Mouse (Mus musculus) intestine, postnatal 0 days (tissue): ENCODE measurements around the gene Hist1h3a. TPM values are rescaled to one million over a fixed set of nuclear protein-coding genes. Genes with fewer than 3 reads are reported as not detected.
A peak's percentile ranks its signal among the peaks of the same experiment; 100 is the strongest.

ENCODE experiments used
- ATAC-seq: fragments of 200-750 bp; cut with Nextera tagmentation; 2 replicates; pipeline ENCODE4 v1.8.0; 2017; ENCODE audit warnings: mild to moderate bottlenecking, moderate TSS enrichment, moderate library complexity
- H3K27ac ChIP-seq: fragments of 300-500 bp; sonication (generic); 2 replicates; pipeline ENCODE4 v1.5.1; 2014; ENCODE audit warnings: mild to moderate bottlenecking, low read depth, low read length, moderate library complexity
- H3K27me3 ChIP-seq: fragments of 300-500 bp; sonication (generic); replicated peaks from 2 replicates; pipeline ENCODE4 v1.6.1; 2014; ENCODE audit warnings: low read length, mixed read lengths; ENCODE audit not compliant: control insufficient read depth, insufficient read depth
- H3K36me3 ChIP-seq: fragments of 300-500 bp; sonication (generic); 2 replicates; pipeline ENCODE4 v1.6.1; 2014; ENCODE audit warnings: mild to moderate bottlenecking, moderate library complexity; ENCODE audit not compliant: control insufficient read depth, insufficient read depth
- H3K4me1 ChIP-seq: fragments of 300-500 bp; sonication (generic); replicated peaks from 2 replicates; pipeline ENCODE4 v1.6.1; 2014; ENCODE audit warnings: antibody characterized with exemption, low read length, mixed read lengths; ENCODE audit not compliant: control insufficient read depth, insufficient read depth
- H3K4me2 ChIP-seq: fragments of 300-500 bp; sonication (generic); replicated peaks from 2 replicates; pipeline ENCODE4 v1.6.1; 2014; ENCODE audit warnings: low read depth, mild to moderate bottlenecking, moderate library complexity
- H3K4me3 ChIP-seq: fragments of 300-500 bp; sonication (generic); 2 replicates; pipeline ENCODE4 v1.5.1; 2014; ENCODE audit warnings: low read depth, low read length
- H3K9ac ChIP-seq: fragments of 300-500 bp; sonication (generic); 2 replicates; pipeline ENCODE4 v1.6.1; 2014; ENCODE audit warnings: mild to moderate bottlenecking, low read depth, low read length
- H3K9me3 ChIP-seq: fragments of 300-500 bp; sonication (generic); 2 replicates; pipeline ENCODE4 v1.6.1; 2016; ENCODE audit warnings: mixed run types; ENCODE audit not compliant: control insufficient read depth
- CTCF ChIP-seq: sonication (generic); IDR thresholded peaks from 2 replicates; pipeline ENCODE4 v1.5.1; 2016; ENCODE audit warnings: low read depth, mild to moderate bottlenecking, control low read depth, antibody characterized with exemption, moderate library complexity
- WGBS: fragments of 180-500 bp; shearing (Covaris S2); extraction: QIAGEN DNeasy Blood & Tissue Kit; methylation state at CpG from one replicate; pipeline ENCODE4 v1.1.7; 2014; 5-methylcytosine and 5-hydroxymethylcytosine counted together
- polyA plus RNA-seq: library from polyadenylated mRNA; unstranded; fragments of >200 nt; fragmentation: Nextera tagmentation; extraction: Ambion mirVana; gene quantifications from 2 replicates; pipeline ENCODE4 v1.2.1, GENCODE M21; 2015

Hist1h3a gene
- polyA plus RNA-seq, 1 experiment from 2014 or later = 4.5 TPM

GRCm38 (mm10) chr13:23764324-23765171 lies 2.4 kb upstream of the Hist1h3a start:
- H3K4me2 ChIP-seq = peak overlapping the region; percentile 88
- H3K27ac ChIP-seq = peak overlapping the region; percentile 85; the same call in 1 of the 2 replicates
- no peak for ATAC-seq
- no peaks in the 10 kb centered on the region for H3K36me3 ChIP-seq
- peaks cover 12% of the 10 kb centered on the region for H3K4me1 ChIP-seq
- H3K9me3 ChIP-seq = no peaks in the 10 kb centered on the region
- 47% methylated on average over 12 of the region's 12 CpGs for WGBS
- no peaks in the 10 kb centered on the region for H3K27me3 ChIP-seq
- H3K4me3 ChIP-seq = peak overlapping the region; percentile 52
- no peak for TF ChIP-seq CTCF
- peak overlapping the region; percentile 62; the same call in 1 of the 2 replicates for H3K9ac ChIP-seq

GRCm38 (mm10) chr13:23763586-23764323 lies 1.6 kb upstream of the Hist1h3a start, which contains the start of gene Hist1h1a:
Hist1h1a (plus strand) TSS chr13:23763666.
- Histone ChIP-seq H3K27ac (peak within 1 kb of the TSS; percentile 85), H3K27me3 (no peaks in the 10 kb centered on the region), H3K4me1 (peaks cover 12% of the 10 kb centered on the region), H3K9ac (peak within 1 kb of the TSS; percentile 62), H3K36me3 (no peaks in the 10 kb centered on the region), H3K9me3 (no peaks in the 10 kb centered on the region), H3K4me2 (peak within 1 kb of the TSS; percentile 88), H3K4me3 (peak within 1 kb of the TSS; percentile 52)
- ATAC-seq = peak; percentile 57
- 5% methylated on average over 34 of the region's 34 CpGs for WGBS
- TF ChIP-seq CTCF = no peak

DNA sequence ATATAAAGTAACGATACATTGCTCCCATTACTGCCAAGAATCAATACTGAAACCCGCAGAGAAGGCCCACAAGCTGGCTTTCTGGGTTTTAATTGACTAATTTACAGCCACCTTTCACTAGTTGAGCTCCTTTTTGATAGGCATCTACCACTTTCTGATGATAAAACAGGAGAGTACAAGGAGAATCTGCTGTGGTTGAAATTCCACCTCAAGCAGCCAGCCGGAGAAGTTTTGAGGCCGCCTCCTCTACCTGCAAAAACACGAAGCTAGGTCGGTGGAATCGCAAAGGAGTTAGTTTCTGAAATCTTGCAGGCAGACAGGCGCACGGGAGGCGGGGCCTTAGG lies 1.0 kb upstream of the Hist1h3a start:
- under 1% methylated on average over 10 of the region's 10 CpGs for WGBS
- Histone ChIP-seq H3K36me3 (no peaks in the 10 kb centered on the region), H3K27ac (peak overlapping the region; percentile 85), H3K9ac (peak overlapping the region; percentile 62; the same call in 1 of the 2 replicates), H3K27me3 (no peaks in the 10 kb centered on the region), H3K4me2 (peak overlapping the region; percentile 88), H3K9me3 (no peaks in the 10 kb centered on the region), H3K4me1 (peaks cover 12% of the 10 kb centered on the region), H3K4me3 (peak overlapping the region; percentile 52)
- ATAC-seq = no peak
- TF ChIP-seq CTCF = no peak

DNA sequence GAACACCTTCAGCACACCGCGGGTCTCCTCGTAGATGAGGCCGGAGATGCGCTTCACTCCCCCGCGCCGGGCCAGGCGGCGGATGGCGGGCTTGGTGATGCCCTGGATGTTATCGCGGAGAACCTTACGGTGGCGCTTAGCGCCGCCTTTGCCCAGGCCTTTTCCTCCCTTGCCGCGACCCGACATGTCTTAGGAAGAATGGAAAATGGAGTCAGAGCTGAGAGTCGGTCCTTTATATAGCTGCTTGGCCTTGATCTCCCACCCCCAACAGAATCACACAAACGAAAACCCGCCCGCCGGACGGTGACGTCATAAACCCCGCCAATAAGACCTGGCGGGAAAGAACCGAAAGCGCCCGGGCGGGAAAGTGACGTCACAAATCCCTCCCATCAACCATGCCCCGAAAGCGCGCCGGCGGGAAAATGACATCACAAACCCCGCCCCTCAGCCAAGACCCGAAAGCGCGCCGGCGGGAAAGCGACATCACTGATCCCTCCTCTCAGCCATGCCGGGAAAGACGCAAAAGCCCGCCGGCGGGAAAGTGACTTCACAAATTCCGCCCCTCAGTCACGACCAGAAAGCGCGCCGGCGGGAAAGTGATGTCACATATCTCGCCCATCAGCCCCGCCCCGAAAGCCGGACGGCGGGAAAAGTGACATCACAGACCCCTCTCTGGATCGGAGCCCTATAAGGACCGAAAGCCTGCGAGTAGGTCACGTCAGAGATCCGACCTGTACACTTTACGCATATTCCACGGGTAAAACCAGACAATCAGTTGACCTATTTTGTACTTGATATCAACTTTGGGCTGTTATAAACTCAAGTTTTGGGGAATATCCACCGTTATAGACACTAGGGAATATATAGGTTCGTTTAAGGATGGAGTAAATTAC lies 968 bp downstream of the Hist1h3a start, which contains the start of gene Hist1h4a:
TSS of gene Hist1h4a (minus strand) at position 259 of the 893 bp plus-strand sequence.
- no peak for TF ChIP-seq CTCF

GRCm38 (mm10) chr13:23760240-23760971 lies 1.8 kb downstream of the Hist1h3a start:
- Histone ChIP-seq H3K27me3 (no peaks in the 10 kb centered on the region), H3K9ac (peak overlapping the region; percentile 26), H3K9me3 (no peaks in the 10 kb centered on the region), H3K4me3 (peak overlapping the region; percentile 44), H3K27ac (peak overlapping the region; percentile 85), H3K4me1 (peaks cover 12% of the 10 kb centered on the region), H3K4me2 (peak overlapping the region; percentile 88), H3K36me3 (no peaks in the 10 kb centered on the region)
- peak; percentile 39 for TF ChIP-seq CTCF
- WGBS = under 1% methylated on average over 19 of the region's 27 CpGs
- ATAC-seq = no peak

More for the DNA sequence above, 968 bp downstream of the Hist1h3a start, which contains the start of gene Hist1h4a:
- WGBS = under 1% methylated on average over 66 of the region's 72 CpGs
- Histone ChIP-seq H3K36me3 (no peaks in the 10 kb centered on the region), H3K4me1 (peaks cover 12% of the 10 kb centered on the region), H3K27ac (peak within 1 kb of the TSS; percentile 85), H3K9ac (peak within 1 kb of the TSS; percentile 26), H3K4me3 (peak within 1 kb of the TSS; percentile 44), H3K9me3 (no peaks in the 10 kb centered on the region), H3K4me2 (peak within 1 kb of the TSS; percentile 88), H3K27me3 (no peaks in the 10 kb centered on the region)
- peak; percentile 66 for ATAC-seq
